Mouse (Mus musculus) bone marrow, adult 2 months (tissue): ENCODE data around the gene Galntl5. TPM values are rescaled to one million over a fixed set of nuclear protein-coding genes. Genes with fewer than 3 reads are reported as not detected.

ENCODE experiments used
- H3K27ac ChIP-seq: fragments of 200-500 bp; 2 replicates; pipeline ENCODE4 v1.5.1; 2012; ENCODE audit warnings: low read depth, mild to moderate bottlenecking, control low read depth, inconsistent platforms, low read length; ENCODE audit not compliant: control insufficient read depth, poor library complexity, insufficient read depth
- H3K4me1 ChIP-seq: fragments of 200-500 bp; 2 replicates; pipeline ENCODE4 v1.6.1; 2011; ENCODE audit warnings: low read length; ENCODE audit not compliant: control insufficient read depth, insufficient read depth
- H3K4me3 ChIP-seq: fragments of 200-500 bp; replicated peaks from 2 replicates; pipeline ENCODE3; 2011; ENCODE audit warnings: mild to moderate bottlenecking, low read depth, low read length, control low read depth; ENCODE audit not compliant: control insufficient read depth
- CTCF ChIP-seq: fragments of 200-500 bp; IDR thresholded peaks from 2 replicates; pipeline ENCODE4 v1.5.1; 2011; ENCODE audit warnings: low read length, control low read depth; ENCODE audit not compliant: control insufficient read depth, insufficient read depth
- POLR2A ChIP-seq: fragments of 200-500 bp; IDR thresholded peaks from 2 replicates; pipeline ENCODE4 v1.6.1; 2011; ENCODE audit warnings: low read depth, mild to moderate bottlenecking, control low read depth, low read length, borderline replicate concordance; ENCODE audit not compliant: control insufficient read depth
- whole genome bisulfite sequencing: fragments of 180-500 bp; shearing (Covaris S2); methylation state at CpG from one replicate; pipeline ENCODE4 v1.1.7; 2018; 5-methylcytosine and 5-hydroxymethylcytosine counted together
- polyA plus RNA-seq: library from polyadenylated mRNA; stranded (reverse); fragments of >200 nt; gene quantifications from 2 replicates; pipeline ENCODE4 v1.2.4, GENCODE M21; 2011; ENCODE audit warnings: low replicate concordance; ENCODE audit not compliant: missing spikeins, insufficient read depth, insufficient read length

The Galntl5 gene
- polyA plus RNA-seq, 1 experiment, result not detected

GRCm38 (mm10) chr5:25252423-25252822, 71.2 kb downstream of the Galntl5 start:
- TF ChIP-seq CTCF, result no peak
- TF ChIP-seq POLR2A, result no peak
- H3K4me1 ChIP-seq, result no peaks in the 10 kb centered on the region
- H3K27ac ChIP-seq, result no peak overlapping the region
- 82% methylated on average over 2 of the region's 2 CpGs for whole genome bisulfite sequencing
- no peak overlapping the region for H3K4me3 ChIP-seq

- WGBS, result 89% methylated on average over 8 of the region's 8 CpGs
- H3K4me1 ChIP-seq, result no peaks in the 10 kb centered on the region
- H3K4me3 ChIP-seq, result no peak overlapping the region
- no peak overlapping the region for H3K27ac ChIP-seq
- TF ChIP-seq CTCF (no peak), POLR2A (no peak)
These were observed 71.7 kb downstream of the Galntl5 start for GRCm38 (mm10) chr5:25252825-25253544.

DNA sequence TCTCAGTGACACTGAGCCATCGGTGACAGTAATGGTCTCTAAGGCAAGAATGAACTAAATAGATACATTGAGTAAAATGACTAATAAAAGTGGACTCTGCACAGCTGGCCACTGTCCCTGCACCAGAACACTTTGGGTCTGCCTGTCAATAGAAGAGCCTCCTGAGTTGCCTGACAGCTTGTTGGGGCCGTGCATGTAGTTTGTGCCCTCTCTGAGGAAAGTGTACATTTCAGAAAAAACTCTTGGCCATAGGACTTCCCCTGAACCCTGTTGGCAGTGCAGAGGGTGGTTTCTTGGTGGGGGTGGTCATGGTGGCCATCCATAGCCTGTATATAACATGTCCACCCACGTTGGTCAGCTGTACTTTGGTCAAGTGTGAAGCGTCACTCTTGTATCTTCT, 73.2 kb downstream of the Galntl5 start:
- WGBS, result 81% methylated on average over 4 of the region's 4 CpGs
- Histone ChIP-seq H3K4me1 (no peaks in the 10 kb centered on the region), H3K4me3 (no peak overlapping the region), H3K27ac (no peak overlapping the region)
- no peak for TF ChIP-seq CTCF
- TF ChIP-seq POLR2A, result no peak

DNA sequence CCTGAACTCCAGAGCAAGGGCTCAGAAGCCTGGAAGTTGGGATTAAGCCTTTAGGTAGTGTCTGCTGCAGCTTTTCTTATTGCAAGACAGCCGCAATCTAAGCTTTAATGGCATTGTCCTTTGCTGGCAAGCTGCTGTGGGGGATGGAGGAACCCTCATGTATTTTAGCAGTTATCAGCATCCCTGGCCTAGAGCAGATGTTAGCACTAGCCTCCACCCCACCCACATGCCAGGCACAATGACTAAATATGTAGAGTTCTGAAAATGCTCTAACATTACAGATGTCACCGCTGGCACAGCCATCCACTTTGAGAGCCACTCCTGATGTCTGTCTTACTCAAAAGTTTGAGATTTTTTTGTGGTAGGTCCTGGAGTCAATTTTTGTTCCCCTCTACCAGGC, 75.4 kb downstream of the Galntl5 start:
- 84% methylated on average over 2 of the region's 2 CpGs for WGBS
- Histone ChIP-seq H3K4me1 (no peaks in the 10 kb centered on the region), H3K4me3 (no peak overlapping the region), H3K27ac (no peak overlapping the region)
- TF ChIP-seq CTCF (no peak), POLR2A (no peak)

DNA sequence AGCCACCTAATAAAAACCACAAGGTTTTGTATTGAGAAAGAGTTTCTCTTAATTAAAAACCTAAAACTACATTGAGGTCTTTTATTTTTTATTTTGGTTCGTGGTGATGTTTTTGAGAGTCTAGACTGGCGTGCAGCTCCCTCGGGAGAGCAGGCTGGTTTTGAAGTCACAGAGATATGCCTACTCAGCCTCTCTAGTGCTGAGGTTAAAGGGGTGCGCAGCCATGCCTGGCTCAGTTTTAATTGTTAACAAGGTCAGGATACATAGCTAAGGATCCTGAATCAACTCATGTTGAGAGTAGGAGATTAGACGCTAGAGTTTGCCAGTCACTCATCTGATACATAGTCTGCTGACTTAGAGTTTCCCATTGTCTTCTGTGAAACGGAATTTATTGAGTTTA, 80.2 kb downstream of the Galntl5 start:
- no peaks in the 10 kb centered on the region for H3K4me1 ChIP-seq
- H3K27ac ChIP-seq, result no peak overlapping the region
- 80% methylated on average over 6 of the region's 6 CpGs for WGBS
- no peak overlapping the region for H3K4me3 ChIP-seq
- TF ChIP-seq CTCF (no peak), POLR2A (no peak)

- no peak overlapping the region for H3K4me3 ChIP-seq
- H3K4me1 ChIP-seq, result no peaks in the 10 kb centered on the region
- 83% methylated on average over 7 of the region's 7 CpGs for WGBS
- TF ChIP-seq POLR2A (no peak), CTCF (no peak)
- no peak overlapping the region for H3K27ac ChIP-seq
These were observed 81.0 kb downstream of the Galntl5 start for GRCm38 (mm10) chr5:25262266-25262665.

DNA sequence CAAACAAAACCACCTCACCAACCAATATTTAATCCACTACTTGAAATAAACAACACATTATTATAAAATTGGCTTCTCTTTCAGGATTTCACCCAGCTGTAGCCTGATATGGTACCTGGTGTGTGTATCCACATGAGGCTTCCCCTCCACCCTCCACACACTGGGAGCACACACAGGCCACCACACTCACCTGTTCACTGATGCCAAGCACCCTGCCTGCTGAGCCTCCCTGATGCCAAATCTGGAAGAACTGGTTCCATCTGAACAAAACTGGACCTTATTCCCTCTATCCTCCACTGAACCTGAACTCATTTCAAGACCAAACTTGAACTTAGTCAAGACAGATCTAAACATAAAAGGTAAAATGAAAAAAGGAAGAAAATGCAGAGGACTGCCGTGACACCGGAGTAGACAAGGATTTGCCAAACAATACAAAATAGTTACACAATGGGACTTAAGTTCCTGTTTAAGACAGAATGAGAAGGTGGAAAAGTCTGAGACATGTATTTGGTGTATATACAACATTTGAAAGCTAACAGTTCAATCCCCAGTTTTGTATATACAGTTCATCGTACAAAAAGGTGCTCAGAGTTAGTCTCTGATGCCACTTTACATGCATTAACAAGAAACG, 87.1 kb downstream of the Galntl5 start:
- H3K27ac ChIP-seq, result no peak overlapping the region
- WGBS, result 70% methylated on average over 4 of the region's 4 CpGs
- TF ChIP-seq POLR2A (no peak), CTCF (no peak)
- peaks cover 1% of the 10 kb centered on the region for H3K4me1 ChIP-seq
- no peak overlapping the region for H3K4me3 ChIP-seq

Other genes with a start within 250 kb of the Galntl5 start
- gene Prkag2, start 80.8 kb upstream of the Galntl5 start, polyA plus RNA-seq, result 8.9 and 13.7 TPM in 2 replicates
- gene Galnt11, start 40.4 kb downstream of the Galntl5 start, polyA plus RNA-seq, result 3.1 and 9.1 TPM in 2 replicates
- gene E130116L18Rik, start 41.7 kb downstream of the Galntl5 start, polyA plus RNA-seq, result not detected in 2 replicates